Mouse (Mus musculus) C2C12 (cell line): Measurements from ENCODE around the gene Bbs2. TPM values are rescaled to one million over a fixed set of nuclear protein-coding genes. Genes with fewer than 3 reads are reported as not detected.

Source experiments
- H3K27me3 ChIP-seq: one replicate; pipeline ENCODE4 v1.6.1; 2011; ENCODE audit not compliant: control insufficient read depth, insufficient read depth, insufficient read length
- H3K36me3 ChIP-seq: one replicate; pipeline ENCODE4 v1.6.1; 2011; ENCODE audit not compliant: control insufficient read depth, insufficient read depth
- H3K4me3 ChIP-seq: one replicate; pipeline ENCODE4 v1.5.1; 2011; ENCODE audit warnings: mild to moderate bottlenecking, control low read depth; ENCODE audit not compliant: poor library complexity, insufficient read depth, severe bottlenecking
- H3K79me2 ChIP-seq: one replicate; pipeline ENCODE4 v1.6.1; 2011; ENCODE audit not compliant: control insufficient read depth, insufficient read depth
- H3K79me3 ChIP-seq: one replicate; pipeline ENCODE4 v1.6.1; 2011; ENCODE audit warnings: low read depth, control low read depth
- H3ac ChIP-seq: one replicate; pipeline ENCODE3; 2011; ENCODE audit warnings: low read depth; ENCODE audit not compliant: control insufficient read depth, insufficient read length
- CEBPB ChIP-seq: IDR thresholded peaks from one replicate; pipeline ENCODE4 v1.6.1; 2011; ENCODE audit warnings: low read depth, mild to moderate bottlenecking, control low read depth, moderate library complexity
- CTCF ChIP-seq: IDR thresholded peaks from one replicate; pipeline ENCODE4 v1.5.1; 2011; ENCODE audit not compliant: control insufficient read depth, insufficient read depth, insufficient read length
- FOSL1 ChIP-seq: IDR thresholded peaks from one replicate; pipeline ENCODE4 v1.8.0; 2011; ENCODE audit warnings: mild to moderate bottlenecking, low read length; ENCODE audit not compliant: poor library complexity, insufficient read depth, severe bottlenecking
- MAX ChIP-seq: IDR thresholded peaks from one replicate; pipeline ENCODE4 v1.6.1; 2011; ENCODE audit warnings: mild to moderate bottlenecking, control low read depth
- MYOD1 ChIP-seq: IDR thresholded peaks from one replicate; pipeline ENCODE4 v1.6.1; 2011; ENCODE audit warnings: low read depth; ENCODE audit not compliant: control insufficient read depth, insufficient read length
- MYOG ChIP-seq: IDR thresholded peaks from one replicate; pipeline ENCODE4 v1.6.1; 2011; ENCODE audit not compliant: control insufficient read depth, insufficient read length; ENCODE audit errors: extremely low read depth
- USF1 ChIP-seq: IDR thresholded peaks from one replicate; pipeline ENCODE4 v1.6.1; 2011; ENCODE audit warnings: low read depth, mild to moderate bottlenecking, control low read depth, moderate library complexity
- polyA plus RNA-seq: library from polyadenylated mRNA; unstranded; fragments of >200 nt; fragmentation: generic; extraction: Trizol; gene quantifications from one replicate; pipeline ENCODE4 v1.2.1, GENCODE M21; 2012; ENCODE audit warnings: missing spikeins

The Bbs2 gene
- polyA plus RNA-seq, 1 experiment: 5.9 TPM

DNA sequence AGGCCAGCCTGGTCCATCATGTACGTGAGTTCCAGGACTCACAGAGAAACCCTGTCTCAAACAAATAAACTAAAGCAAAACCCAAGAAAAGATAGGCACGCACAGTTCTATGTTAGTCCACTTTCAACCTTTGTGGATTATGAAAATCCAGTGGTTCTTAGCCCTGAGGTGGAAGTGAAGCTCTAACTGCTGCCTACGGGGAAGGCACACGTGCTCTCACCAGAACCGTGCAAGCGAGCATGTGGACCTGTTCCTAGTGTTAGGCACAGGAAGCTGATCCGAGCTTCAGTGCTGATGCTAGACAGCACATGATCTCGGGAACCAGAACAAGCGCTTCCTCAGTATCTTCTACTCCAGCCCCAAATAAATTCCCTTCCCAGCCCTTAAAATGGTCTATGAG is 5.9 kb downstream of the Bbs2 start:
- TF ChIP-seq CEBPB: no peak
- TF ChIP-seq USF1: no peak
- no peak for TF ChIP-seq FOSL1
- no peak for TF ChIP-seq MYOD1
- no peak for TF ChIP-seq CTCF
- TF ChIP-seq MYOG: no peak
- no peak for TF ChIP-seq MAX
- H3K79me2 ChIP-seq: no peaks in the 10 kb centered on the region

DNA sequence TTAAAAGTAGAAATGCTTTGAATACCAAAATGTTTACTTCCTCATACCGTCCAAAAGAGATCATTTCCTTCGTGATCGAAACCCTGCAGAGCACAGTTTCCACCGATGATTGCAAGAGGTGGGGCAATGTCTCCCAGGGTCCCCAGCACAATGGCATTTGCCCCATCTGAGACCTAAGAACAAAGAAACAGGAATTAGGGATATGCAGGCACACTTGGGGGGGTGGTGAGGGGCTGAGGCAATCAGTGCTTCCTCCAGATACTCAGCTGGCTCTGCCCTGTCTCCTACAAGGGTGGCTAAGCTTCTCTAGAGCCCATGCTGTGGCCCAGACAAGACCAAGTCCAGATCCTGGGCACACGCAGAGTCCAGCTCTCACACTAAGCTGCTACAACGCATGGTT is 9.0 kb downstream of the Bbs2 start:
- no peak overlapping the region for H3ac ChIP-seq
- H3K79me2 ChIP-seq: no peaks in the 10 kb centered on the region
- TF ChIP-seq MYOG: no peak
- TF ChIP-seq CEBPB: no peak
- no peak for TF ChIP-seq MAX
- TF ChIP-seq FOSL1: no peak
- TF ChIP-seq MYOD1: no peak
- no peak for TF ChIP-seq CTCF
- TF ChIP-seq USF1: no peak
- H3K36me3 ChIP-seq: no peaks in the 10 kb centered on the region
- H3K4me3 ChIP-seq: no peak overlapping the region
- no peaks in the 10 kb centered on the region for H3K27me3 ChIP-seq
- no peaks in the 10 kb centered on the region for H3K79me3 ChIP-seq

More for the DNA sequence above, 5.9 kb downstream of the Bbs2 start:
- no peak overlapping the region for H3K4me3 ChIP-seq
- H3K27me3 ChIP-seq: no peaks in the 10 kb centered on the region
- no peak overlapping the region for H3ac ChIP-seq
- no peaks in the 10 kb centered on the region for H3K79me3 ChIP-seq
- H3K36me3 ChIP-seq: no peaks in the 10 kb centered on the region

DNA sequence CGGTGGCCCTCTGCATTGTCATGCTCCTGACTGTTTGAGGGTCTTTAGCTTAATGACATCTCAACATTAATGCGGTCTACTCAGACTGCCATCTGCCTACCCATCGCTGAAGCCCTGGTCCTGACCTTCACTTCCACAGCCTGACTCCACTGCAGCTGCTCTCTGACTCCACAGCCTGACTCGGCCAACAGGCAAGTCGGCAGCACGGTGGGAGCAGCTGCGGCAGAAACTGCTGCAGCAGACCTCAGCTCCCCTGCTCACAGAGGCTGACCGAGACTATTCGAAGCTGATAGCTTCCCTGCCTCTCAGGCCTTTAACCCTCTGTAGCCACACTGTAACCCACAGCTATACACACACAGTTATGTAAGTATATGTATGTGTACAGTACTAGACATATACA is 10.8 kb downstream of the Bbs2 start:
- Histone ChIP-seq H3ac (no peak overlapping the region), H3K79me3 (no peaks in the 10 kb centered on the region), H3K79me2 (no peaks in the 10 kb centered on the region), H3K36me3 (no peaks in the 10 kb centered on the region), H3K4me3 (no peak overlapping the region), H3K27me3 (no peaks in the 10 kb centered on the region)
- TF ChIP-seq MAX (no peak), FOSL1 (no peak), MYOD1 (no peak), CEBPB (no peak), MYOG (no peak), CTCF (no peak), USF1 (no peak)

DNA sequence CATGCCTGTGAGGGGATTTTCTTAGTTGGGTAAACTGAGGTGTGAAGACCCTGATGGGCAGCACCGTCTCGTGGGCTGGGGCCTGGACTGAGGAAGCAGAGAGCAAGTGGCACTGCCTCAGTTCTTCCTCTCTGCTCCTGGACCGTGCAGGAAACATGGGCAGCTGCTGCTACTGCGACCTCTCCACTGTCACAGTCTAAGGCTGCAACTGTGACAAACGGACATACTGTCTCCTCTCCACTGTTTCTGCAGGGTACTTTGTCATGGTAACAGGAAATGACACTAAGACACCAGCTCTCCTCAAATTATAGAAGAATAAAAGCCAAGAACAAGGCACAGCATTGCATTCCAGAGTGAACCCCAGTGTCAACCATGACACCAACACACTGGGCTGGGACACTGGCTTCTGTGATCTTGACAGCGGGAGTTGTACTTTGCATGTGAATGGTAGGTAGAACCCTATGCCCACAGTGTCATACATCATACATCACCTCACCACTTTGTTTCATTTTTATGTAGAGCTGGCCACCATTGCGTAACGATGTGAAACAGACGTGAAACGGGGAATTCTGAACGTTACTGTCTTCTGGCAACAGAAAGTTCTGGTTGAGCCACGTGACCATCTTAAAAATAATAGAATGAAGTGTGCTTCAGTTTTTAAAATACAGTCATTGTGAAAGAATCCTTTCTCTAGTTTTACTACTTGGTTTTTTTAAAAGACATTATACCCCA is 22.1 kb downstream of the Bbs2 start:
- Histone ChIP-seq H3K79me3 (no peaks in the 10 kb centered on the region), H3K27me3 (no peaks in the 10 kb centered on the region), H3K79me2 (no peaks in the 10 kb centered on the region), H3K36me3 (no peaks in the 10 kb centered on the region), H3K4me3 (no peak overlapping the region), H3ac (no peak overlapping the region)
- TF ChIP-seq USF1: no peak
- TF ChIP-seq CEBPB: no peak
- no peak for TF ChIP-seq CTCF
- TF ChIP-seq MYOD1: no peak
- TF ChIP-seq MYOG: no peak
- no peak for TF ChIP-seq FOSL1
- TF ChIP-seq MAX: no peak

DNA sequence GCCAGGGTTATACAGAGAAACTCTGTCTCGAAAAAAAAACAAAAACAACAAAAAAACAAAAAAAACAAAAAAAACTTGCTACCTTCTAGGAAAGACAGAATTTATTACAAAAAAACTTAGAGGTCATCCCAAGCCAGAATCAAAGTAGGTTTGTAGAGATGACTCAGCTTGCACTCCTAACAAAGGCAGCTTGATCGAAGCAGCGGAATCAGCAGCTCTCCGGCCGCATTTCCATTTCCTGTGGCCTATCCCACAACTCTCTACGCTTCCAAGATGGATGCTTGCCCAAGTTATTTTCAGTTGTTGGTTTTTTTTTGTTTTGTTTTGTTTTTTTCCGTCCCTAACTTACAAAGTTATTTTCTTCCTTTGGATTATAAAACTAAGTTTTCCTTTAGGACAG is 29.9 kb downstream of the Bbs2 start:
- H3K79me2 ChIP-seq: no peaks in the 10 kb centered on the region

GRCm38 (mm10) chr8:94066121-94066863 is 32.4 kb downstream of the Bbs2 start:
- no peaks in the 10 kb centered on the region for H3K79me2 ChIP-seq
- H3K27me3 ChIP-seq: no peaks in the 10 kb centered on the region
- peaks cover 26% of the 10 kb centered on the region for H3K36me3 ChIP-seq
- TF ChIP-seq MYOD1: no peak
- TF ChIP-seq FOSL1: no peak
- TF ChIP-seq USF1: no peak
- TF ChIP-seq MAX: no peak
- no peak for TF ChIP-seq MYOG
- TF ChIP-seq CEBPB: no peak
- no peak for TF ChIP-seq CTCF
- no peak overlapping the region for H3ac ChIP-seq
- no peak overlapping the region for H3K4me3 ChIP-seq
- H3K79me3 ChIP-seq: no peaks in the 10 kb centered on the region

More for the DNA sequence above, 29.9 kb downstream of the Bbs2 start:
- Histone ChIP-seq H3K79me3 (no peaks in the 10 kb centered on the region), H3K36me3 (peaks cover 16% of the 10 kb centered on the region), H3K27me3 (no peaks in the 10 kb centered on the region), H3K4me3 (no peak overlapping the region), H3ac (no peak overlapping the region)
- TF ChIP-seq CEBPB (no peak), MAX (no peak), CTCF (no peak), MYOD1 (no peak), FOSL1 (no peak), MYOG (no peak), USF1 (no peak)
